Mouse (Mus musculus) hindbrain, embryonic 16.5 days (tissue): ENCODE data around the gene Fbxo11. TPM values are rescaled to one million over a fixed set of nuclear protein-coding genes. Genes with fewer than 3 reads are reported as not detected.
A peak's percentile ranks its signal among the peaks of the same experiment; 100 is the strongest.
"Not testable (repeated sequence)": the region's sequence is repeated elsewhere in the genome, so short reads cannot be mapped to it uniquely, and the experiment has no call there.

Source experiments
- ATAC-seq: fragments of 200-750 bp; cut with Nextera tagmentation; 2 replicates; pipeline ENCODE4 v1.8.0; 2017; ENCODE audit warnings: moderate TSS enrichment, moderate library complexity
- H3K27ac ChIP-seq: fragments of 300-500 bp; sonication (generic); 2 replicates; pipeline ENCODE4 v1.5.1; 2014; ENCODE audit warnings: low read depth, mild to moderate bottlenecking, control low read depth, low read length, moderate library complexity
- H3K27me3 ChIP-seq: fragments of 300-500 bp; sonication (generic); replicated peaks from 2 replicates; pipeline ENCODE4 v1.6.1; 2014; ENCODE audit warnings: low read length; ENCODE audit not compliant: control insufficient read depth, insufficient read depth
- H3K36me3 ChIP-seq: fragments of 300-500 bp; sonication (generic); 2 replicates; pipeline ENCODE4 v1.6.1; 2014; ENCODE audit warnings: mild to moderate bottlenecking, low read length, moderate library complexity, mixed read lengths; ENCODE audit not compliant: control insufficient read depth, insufficient read depth
- H3K4me1 ChIP-seq: fragments of 300-500 bp; sonication (generic); 2 replicates; pipeline ENCODE4 v1.6.1; 2014; ENCODE audit warnings: low read depth, low read length; ENCODE audit not compliant: control insufficient read depth, insufficient read depth
- H3K4me2 ChIP-seq: fragments of 300-500 bp; sonication (generic); 2 replicates; pipeline ENCODE4 v1.6.1; 2014; ENCODE audit warnings: mild to moderate bottlenecking, low read length, control low read depth, moderate library complexity
- H3K4me3 ChIP-seq: fragments of 300-500 bp; sonication (generic); 2 replicates; pipeline ENCODE4 v1.5.1; 2014; ENCODE audit warnings: mild to moderate bottlenecking, low read length, control low read depth, moderate library complexity
- H3K9ac ChIP-seq: fragments of 300-500 bp; sonication (generic); 2 replicates; pipeline ENCODE4 v1.6.1; 2014; ENCODE audit warnings: low read depth, mild to moderate bottlenecking, control low read depth, low read length, moderate library complexity
- H3K9me3 ChIP-seq: fragments of 300-500 bp; sonication (generic); 2 replicates; pipeline ENCODE4 v1.6.1; 2014; ENCODE audit warnings: mild to moderate bottlenecking, low read length, moderate library complexity; ENCODE audit not compliant: control insufficient read depth
- WGBS: fragments of 180-500 bp; shearing (Covaris S2); extraction: QIAGEN DNeasy Blood & Tissue Kit; methylation state at CpG from one replicate; pipeline ENCODE4 v1.1.7; 2014; 5-methylcytosine and 5-hydroxymethylcytosine counted together
- polyA plus RNA-seq: library from polyadenylated mRNA; unstranded; fragments of >200 nt; fragmentation: Nextera tagmentation; extraction: Ambion mirVana; gene quantifications from 2 replicates; pipeline ENCODE4 v1.2.1, GENCODE M21; 2015

The Fbxo11 gene
- polyA plus RNA-seq, 1 experiment from 2014 or later = 21.3 TPM

- H3K27me3 ChIP-seq = no peaks in the 10 kb centered on the region
- no peaks in the 10 kb centered on the region for H3K9me3 ChIP-seq
- no peak overlapping the region for H3K9ac ChIP-seq
- WGBS = 74% methylated on average over 9 of the region's 9 CpGs
- H3K27ac ChIP-seq = no peak overlapping the region
- peaks cover 13% of the 10 kb centered on the region for H3K4me1 ChIP-seq
- peak overlapping the region; percentile 83 for H3K4me2 ChIP-seq
- ATAC-seq = no peak
- peak overlapping the region; percentile 99 for H3K4me3 ChIP-seq
- no peaks in the 10 kb centered on the region for H3K36me3 ChIP-seq
Measured at GRCm38 (mm10) chr17:87976154-87976806, 88.8 kb downstream of the Fbxo11 start.

DNA sequence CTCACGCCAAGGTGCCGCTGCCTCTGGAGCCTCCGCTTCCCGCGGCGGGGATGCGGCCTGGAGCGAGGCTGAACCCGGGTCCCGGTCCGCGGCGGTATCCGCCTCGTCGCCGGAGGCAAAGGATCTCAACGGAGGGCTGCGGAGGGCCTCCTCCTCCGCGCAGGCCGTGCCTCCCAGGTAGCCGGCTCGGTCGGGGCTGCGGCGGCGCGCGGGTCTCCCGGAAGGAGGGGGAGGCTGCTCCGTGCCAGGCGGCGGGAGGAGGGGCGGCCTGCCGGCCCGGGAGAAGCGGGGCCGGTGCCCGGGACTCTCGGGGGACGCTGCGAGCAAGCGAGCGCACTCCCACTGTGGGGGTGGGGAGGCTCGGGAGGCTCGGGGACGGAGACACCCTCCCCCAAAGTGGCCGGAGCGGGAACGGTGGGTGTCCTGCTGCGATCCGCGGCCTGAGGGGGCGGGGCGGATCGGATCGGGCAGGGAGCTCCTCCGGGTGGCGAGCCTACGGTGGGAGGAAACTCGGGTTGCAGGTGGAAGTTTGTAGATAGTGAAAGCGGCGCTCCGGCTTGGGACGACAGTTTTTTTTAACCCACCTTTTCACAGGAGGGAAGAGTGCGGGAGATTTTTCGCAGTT is 89.8 kb downstream of the Fbxo11 start:
- peak; percentile 49 for ATAC-seq
- Histone ChIP-seq H3K4me2 (peak overlapping the region; percentile 83), H3K9ac (peak overlapping the region; percentile 96), H3K27ac (peak overlapping the region; percentile 88), H3K27me3 (no peaks in the 10 kb centered on the region), H3K9me3 (no peaks in the 10 kb centered on the region), H3K4me3 (peak overlapping the region; percentile 99), H3K4me1 (peaks cover 13% of the 10 kb centered on the region), H3K36me3 (no peaks in the 10 kb centered on the region)
- WGBS = under 1% methylated on average over 52 of the region's 68 CpGs

DNA sequence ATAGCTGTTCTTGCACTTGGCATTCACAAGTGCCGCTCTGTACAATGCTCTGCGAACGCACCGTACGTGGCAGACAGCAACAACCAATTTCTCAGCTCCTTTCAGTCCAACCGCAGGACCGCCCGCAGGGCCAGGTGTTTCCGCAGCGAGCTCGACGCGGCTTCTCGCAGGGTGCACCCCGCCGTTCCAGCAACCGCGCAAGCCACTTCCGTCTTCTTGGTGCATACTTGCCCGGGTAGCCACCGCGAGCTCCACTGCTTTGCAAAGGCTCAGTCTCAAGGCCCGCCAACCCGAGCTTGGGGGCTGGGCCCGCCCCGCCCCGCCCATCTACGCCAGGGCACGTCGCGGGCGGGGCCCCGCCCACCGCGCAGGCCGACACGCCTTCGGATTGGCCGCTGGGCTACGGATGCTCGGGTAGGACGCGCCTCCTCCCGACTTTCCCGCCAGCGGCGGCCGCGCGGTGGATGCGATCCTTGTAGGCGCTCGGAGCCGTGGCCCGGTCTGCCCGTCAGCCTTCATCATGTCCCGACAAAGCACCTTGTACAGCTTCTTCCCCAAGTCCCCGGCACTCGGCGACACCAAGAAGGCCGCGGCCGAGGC is 90.4 kb downstream of the Fbxo11 start, which contains the start of gene Msh6:
Msh6 (plus strand) TSS at position 434 of the 600 bp plus-strand sequence.
- H3K9ac ChIP-seq = peak within 1 kb of the TSS; percentile 96
- H3K4me3 ChIP-seq = peak within 1 kb of the TSS; percentile 99
- H3K4me2 ChIP-seq = peak within 1 kb of the TSS; percentile 83
- peaks cover 13% of the 10 kb centered on the region for H3K4me1 ChIP-seq
- peak; percentile 99 for ATAC-seq
- peak within 1 kb of the TSS; percentile 88 for H3K27ac ChIP-seq
- under 1% methylated on average over 51 of the region's 63 CpGs for WGBS
- no peaks in the 10 kb centered on the region for H3K9me3 ChIP-seq
- no peaks in the 10 kb centered on the region for H3K36me3 ChIP-seq
- no peaks in the 10 kb centered on the region for H3K27me3 ChIP-seq

GRCm38 (mm10) chr17:87973261-87974167 is 91.6 kb downstream of the Fbxo11 start:
- Histone ChIP-seq H3K4me1 (peaks cover 13% of the 10 kb centered on the region), H3K9ac (no peak overlapping the region), H3K27me3 (no peaks in the 10 kb centered on the region), H3K9me3 (no peaks in the 10 kb centered on the region), H3K4me2 (peak overlapping the region; percentile 83), H3K36me3 (no peaks in the 10 kb centered on the region), H3K4me3 (no peak overlapping the region), H3K27ac (no peak overlapping the region)
- no peak for ATAC-seq
- 70% methylated on average over 10 of the region's 10 CpGs for WGBS

- Histone ChIP-seq H3K27me3 (no peaks in the 10 kb centered on the region), H3K9me3 (no peaks in the 10 kb centered on the region), H3K27ac (no peak overlapping the region), H3K4me3 (no peak overlapping the region), H3K36me3 (no peaks in the 10 kb centered on the region), H3K9ac (no peak overlapping the region), H3K4me2 (no peak overlapping the region), H3K4me1 (peaks cover 13% of the 10 kb centered on the region)
- ATAC-seq = no peak
- 86% methylated on average over 5 of the region's 5 CpGs for WGBS
Measured at GRCm38 (mm10) chr17:87972856-87973255, 92.2 kb downstream of the Fbxo11 start.

DNA sequence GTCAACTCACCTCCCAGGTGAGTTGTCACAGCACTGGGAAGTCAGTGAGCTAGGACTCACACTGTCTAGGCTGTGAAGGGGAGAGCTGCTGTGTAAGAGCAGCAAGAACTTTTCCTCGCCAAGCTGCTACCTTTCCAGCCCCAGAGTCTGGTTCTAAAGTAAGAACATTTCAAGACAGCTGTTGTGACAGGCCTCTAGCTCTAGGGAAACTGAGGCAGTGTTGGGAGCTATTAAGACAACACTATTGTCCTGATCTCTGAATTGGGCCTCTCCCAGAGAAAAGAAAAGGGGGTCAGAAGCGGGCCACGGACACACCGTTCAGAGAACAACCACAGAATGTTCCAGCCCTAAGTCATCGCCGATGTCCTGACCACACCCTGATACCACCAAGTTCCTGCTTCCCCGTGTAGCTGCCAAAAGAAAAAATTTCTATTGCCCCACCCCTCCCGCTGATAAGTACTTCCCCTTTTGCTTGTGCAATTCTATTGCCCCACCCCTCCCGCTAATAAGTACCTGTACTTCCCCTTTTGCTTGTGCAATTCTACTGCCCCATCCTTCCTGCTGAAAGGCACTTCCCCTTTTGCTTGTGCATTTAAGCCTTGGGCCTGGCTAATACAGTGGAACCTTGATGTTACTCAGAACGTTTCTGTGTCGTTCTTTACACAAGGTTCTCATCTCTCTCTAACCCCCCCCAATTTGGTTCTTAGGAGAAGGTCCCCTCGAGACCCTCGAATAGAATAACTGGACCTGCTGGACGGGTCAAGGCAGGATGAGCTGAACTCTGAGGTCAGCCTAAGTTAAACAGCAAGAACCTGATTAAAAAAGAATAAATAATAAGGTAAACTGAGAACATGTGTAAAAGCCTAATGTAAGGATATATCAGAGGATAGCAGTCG is 93.1 kb downstream of the Fbxo11 start:
- H3K4me2 ChIP-seq, ATAC-seq, H3K4me3 ChIP-seq, H3K36me3 ChIP-seq, H3K27ac ChIP-seq, H3K27me3 ChIP-seq, H3K9ac ChIP-seq, H3K9me3 ChIP-seq: not testable (repeated sequence)
- H3K4me1 ChIP-seq = peaks cover 13% of the 10 kb centered on the region
- 92% methylated on average over 15 of the region's 15 CpGs for WGBS

GRCm38 (mm10) chr17:87968483-87968926 is 96.6 kb downstream of the Fbxo11 start:
- not testable (repeated sequence) for H3K9ac ChIP-seq, H3K9me3 ChIP-seq, H3K27me3 ChIP-seq, H3K4me3 ChIP-seq, H3K27ac ChIP-seq, H3K4me1 ChIP-seq, H3K36me3 ChIP-seq, H3K4me2 ChIP-seq
- WGBS = 31% methylated on average over 6 of the region's 8 CpGs
- peak; percentile 88 for ATAC-seq
